Comparison of ENCODE assay signal across 13 mouse cellular contexts in the genomic region with DNA sequence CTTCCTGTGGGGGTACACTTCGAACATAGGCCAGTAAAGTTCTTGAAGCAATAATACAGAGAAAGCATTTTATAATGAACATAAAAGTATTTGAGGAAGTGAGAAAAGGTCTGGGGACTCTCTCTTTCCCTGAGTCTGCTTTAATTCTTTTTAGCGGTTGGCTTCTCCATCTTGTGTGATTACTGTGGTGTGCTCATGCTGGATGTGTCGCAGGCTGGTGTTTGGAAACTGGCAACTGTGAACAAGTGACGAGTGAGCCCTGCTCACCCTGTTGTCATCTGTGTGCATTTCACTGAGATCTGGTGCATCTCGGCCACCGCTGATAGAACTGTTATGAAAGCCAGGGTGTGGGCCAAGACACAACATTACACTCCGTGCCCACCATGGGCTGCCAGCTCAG.
DNase-seq lines count a peak whose midpoint lies in the region; ATAC-seq lines count a peak whose summit lies in the region.
"Had no signal": no experiment of that assay in that cellular context is flagged by ENCODE, and none has a peak within 500 bp of the region (broad histone marks: within the 10 kb centered on the region; RNA-seq: fewer than 3 reads in every experiment).

No protein-coding gene starts in this region.

- no peaks in the 10 kb centered on the region for H3K27me3 ChIP-seq in hindbrain, embryonic 15.5 days
- no peaks in the 10 kb centered on the region for H3K27me3 ChIP-seq in hindbrain, embryonic 10.5 days (ENCODE audit: insufficient read depth, poor library complexity, severe bottlenecking)
- no peaks in the 10 kb centered on the region for H3K27me3 ChIP-seq in neural tube, embryonic 12.5 days (replicated peaks)
- H3K27me3 ChIP-seq in forebrain, embryonic 15.5 days, result no peaks in the 10 kb centered on the region
- no peaks in the 10 kb centered on the region for H3K27me3 ChIP-seq in neural tube, embryonic 14.5 days (ENCODE audit: control insufficient read depth, insufficient read depth, low read length)
- H3K27me3 ChIP-seq: embryonic facial prominence, embryonic 12.5 days had no signal

- H3K36me3 ChIP-seq in hindbrain, embryonic 15.5 days, result no peaks in the 10 kb centered on the region
- no peaks in the 10 kb centered on the region for H3K36me3 ChIP-seq in hindbrain, embryonic 10.5 days
- H3K36me3 ChIP-seq in neural tube, embryonic 12.5 days, result no peaks in the 10 kb centered on the region
- no peaks in the 10 kb centered on the region for H3K36me3 ChIP-seq in forebrain, embryonic 15.5 days
- no peaks in the 10 kb centered on the region for H3K36me3 ChIP-seq in neural tube, embryonic 14.5 days (ENCODE audit: control insufficient read depth, insufficient read depth, low read length)
- H3K36me3 ChIP-seq: embryonic facial prominence, embryonic 12.5 days had no signal

- no peak for ATAC-seq in hindbrain, embryonic 15.5 days (ENCODE audit: low FRiP score, low read depth)
- ATAC-seq in neural tube, embryonic 12.5 days (ENCODE audit: low FRiP score, low read depth), result no peak
- no peak for ATAC-seq in forebrain, embryonic 15.5 days (replicated peaks)
- no peak for ATAC-seq in neural tube, embryonic 14.5 days (ENCODE audit: low read depth)

- H3K4me3 ChIP-seq in hindbrain, embryonic 15.5 days, result no peak overlapping the region
- H3K4me3 ChIP-seq in hindbrain, embryonic 10.5 days, result no peak overlapping the region
- H3K4me3 ChIP-seq in neural tube, embryonic 12.5 days, result no peak overlapping the region
- H3K4me3 ChIP-seq in forebrain, embryonic 15.5 days, result no peak overlapping the region
- H3K4me3 ChIP-seq in neural tube, embryonic 14.5 days (ENCODE audit: low read depth, low read length), result no peak overlapping the region
- H3K4me3 ChIP-seq: embryonic facial prominence, embryonic 12.5 days had no signal

- H3K27ac ChIP-seq in hindbrain, embryonic 15.5 days (replicated peaks), result peak overlapping the region; percentile 74; the same call in 1 of the 2 replicates
- no peak overlapping the region for H3K27ac ChIP-seq in hindbrain, embryonic 10.5 days
- H3K27ac ChIP-seq in neural tube, embryonic 12.5 days, result peak overlapping the region; percentile 1; the same call in 1 of the 2 replicates
- peak overlapping the region; percentile 83 for H3K27ac ChIP-seq in forebrain, embryonic 15.5 days (replicated peaks)
- H3K27ac ChIP-seq in neural tube, embryonic 14.5 days (ENCODE audit: low read depth, low read length), result peak overlapping the region; percentile 73
- H3K27ac ChIP-seq: embryonic facial prominence, embryonic 12.5 days had no signal

- no peak overlapping the region for H3K9ac ChIP-seq in hindbrain, embryonic 15.5 days
- no peak overlapping the region for H3K9ac ChIP-seq in neural tube, embryonic 12.5 days
- H3K9ac ChIP-seq in forebrain, embryonic 15.5 days (replicated peaks), result no peak overlapping the region
- H3K9ac ChIP-seq in neural tube, embryonic 14.5 days (replicated peaks; ENCODE audit: low read depth, low read length), result no peak overlapping the region
- H3K9ac ChIP-seq: embryonic facial prominence, embryonic 12.5 days had no signal

- H3K9me3 ChIP-seq in hindbrain, embryonic 15.5 days, result no peaks in the 10 kb centered on the region
- no peaks in the 10 kb centered on the region for H3K9me3 ChIP-seq in hindbrain, embryonic 10.5 days
- no peaks in the 10 kb centered on the region for H3K9me3 ChIP-seq in neural tube, embryonic 12.5 days
- no peaks in the 10 kb centered on the region for H3K9me3 ChIP-seq in forebrain, embryonic 15.5 days
- H3K9me3 ChIP-seq in neural tube, embryonic 14.5 days (ENCODE audit: control insufficient read depth, low read length), result no peaks in the 10 kb centered on the region
- H3K9me3 ChIP-seq: embryonic facial prominence, embryonic 12.5 days had no signal

- DNase-seq in hindbrain, embryonic 10.5 days (ENCODE audit: low spot score), result no peak
- DNase-seq in neural tube, embryonic 10.5 days (ENCODE audit: extremely low spot score, low spot score), result no peak
- no peak for DNase-seq in adrenal gland, postnatal 25 days
- no peak for DNase-seq in cerebellum, adult 11 months
- DNase-seq: cerebellum, postnatal 14 days; kidney, adult 2 months; thymus, adult 18-20 months had no signal

- H3K4me2 ChIP-seq in hindbrain, embryonic 15.5 days, result no peak overlapping the region
- no peak overlapping the region for H3K4me2 ChIP-seq in neural tube, embryonic 12.5 days (replicated peaks)
- no peak overlapping the region for H3K4me2 ChIP-seq in forebrain, embryonic 15.5 days (replicated peaks)
- H3K4me2 ChIP-seq in neural tube, embryonic 14.5 days (ENCODE audit: low read depth, low read length), result no peak overlapping the region
- H3K4me2 ChIP-seq: embryonic facial prominence, embryonic 12.5 days; liver, embryonic 11.5 days had no signal

- WGBS in hindbrain, embryonic 15.5 days, result 82% methylated on average over 7 of the region's 7 CpGs
- WGBS in hindbrain, embryonic 10.5 days, result 95% methylated on average over 7 of the region's 7 CpGs
- 95% methylated on average over 7 of the region's 7 CpGs for WGBS in neural tube, embryonic 12.5 days
- 64% methylated on average over 7 of the region's 7 CpGs for WGBS in forebrain, embryonic 15.5 days
- 89% methylated on average over 7 of the region's 7 CpGs for WGBS in neural tube, embryonic 14.5 days

- peaks cover 67% of the 10 kb centered on the region for H3K4me1 ChIP-seq in hindbrain, embryonic 15.5 days (replicated peaks)
- H3K4me1 ChIP-seq in hindbrain, embryonic 10.5 days (replicated peaks), result peaks cover 31% of the 10 kb centered on the region
- peaks cover 45% of the 10 kb centered on the region for H3K4me1 ChIP-seq in neural tube, embryonic 12.5 days
- peaks cover 71% of the 10 kb centered on the region for H3K4me1 ChIP-seq in forebrain, embryonic 15.5 days
- peaks cover 57% of the 10 kb centered on the region for H3K4me1 ChIP-seq in neural tube, embryonic 14.5 days (ENCODE audit: control insufficient read depth, insufficient read depth, low read length)
